Mouse (Mus musculus) heart, postnatal 0 days (tissue): Measurements from ENCODE around the gene Dapk2.

Experiments used
- CTCF ChIP-seq: IDR thresholded peaks from 2 replicates; pipeline ENCODE4 v1.5.1; 2016; ENCODE audit warnings: antibody characterized with exemption, control low read depth, low read depth
- EP300 ChIP-seq: IDR thresholded peaks from 2 replicates; pipeline ENCODE4 v1.6.1; 2016; ENCODE audit warnings: antibody characterized with exemption, low read depth

GRCm38 (mm10) chr9:66300448-66301027 is 142.5 kb downstream of the Dapk2 start:
- TF ChIP-seq EP300 (no peak), CTCF (no peak)
